Comparison of ENCODE assay signal across 13 mouse cellular contexts in genomic region chr10:59443212-59443611, GRCm38 (mm10). TPM values are rescaled to one million over a fixed set of nuclear protein-coding genes. Genes with fewer than 3 reads are reported as not detected.
A peak's percentile ranks its signal among the peaks of the same experiment; 100 is the strongest.
DNase-seq lines count a peak whose midpoint lies in the region; ATAC-seq and TF ChIP-seq lines count a peak whose summit lies in the region.
"Had no signal": no experiment of that assay in that cellular context is flagged by ENCODE, and none has a peak within 500 bp of the region (broad histone marks: within the 10 kb centered on the region; RNA-seq: fewer than 3 reads in every experiment).

No protein-coding gene starts in this region.

- DNase-seq in hindbrain, embryonic 11.5 days (ENCODE audit: low spot score): peak; percentile 30
- DNase-seq in adrenal gland, postnatal 36 days: peak; percentile 43 to 79
- peak; percentile 79 for DNase-seq in kidney, postnatal 0 days (ENCODE audit: low spot score)
- DNase-seq in lung, postnatal 14 days: peak; percentile 56
- DNase-seq in hindbrain, embryonic 14.5 days (ENCODE audit: low spot score): no peak
- DNase-seq in left cerebral cortex, adult 8-10 months (ENCODE audit: low spot score in 2 of 2): no peak
- DNase-seq in layer of hippocampus, adult 8-10 months (ENCODE audit: low spot score in 2 of 2): no peak
- DNase-seq: cerebellum, adult 11 months; retina, postnatal 1 day had no signal

- no peaks in the 10 kb centered on the region for H3K4me1 ChIP-seq in hindbrain, embryonic 11.5 days (replicated peaks; ENCODE audit: control insufficient read depth, insufficient read depth, low read length)
- H3K4me1 ChIP-seq in hindbrain, embryonic 12.5 days: peaks cover 12% of the 10 kb centered on the region
- H3K4me1 ChIP-seq in kidney, postnatal 0 days (replicated peaks; ENCODE audit: insufficient read depth, low read length): no peaks in the 10 kb centered on the region
- no peaks in the 10 kb centered on the region for H3K4me1 ChIP-seq in hindbrain, embryonic 14.5 days (replicated peaks; ENCODE audit: control insufficient read depth, insufficient read depth, low read length)

- no peaks in the 10 kb centered on the region for H3K9me3 ChIP-seq in hindbrain, embryonic 11.5 days (ENCODE audit: control insufficient read depth, low read length)
- H3K9me3 ChIP-seq in hindbrain, embryonic 12.5 days (replicated peaks): no peaks in the 10 kb centered on the region
- H3K9me3 ChIP-seq in kidney, postnatal 0 days (replicated peaks; ENCODE audit: low read length): no peaks in the 10 kb centered on the region
- H3K9me3 ChIP-seq in hindbrain, embryonic 14.5 days (ENCODE audit: control insufficient read depth, low read length): no peaks in the 10 kb centered on the region
- H3K9me3 ChIP-seq: embryonic facial prominence, embryonic 13.5 days; stomach, embryonic 15.5 days had no signal

- no peak overlapping the region for H3K27ac ChIP-seq in hindbrain, embryonic 11.5 days (ENCODE audit: low read depth, low read length)
- no peak overlapping the region for H3K27ac ChIP-seq in hindbrain, embryonic 12.5 days
- no peak overlapping the region for H3K27ac ChIP-seq in kidney, postnatal 0 days
- no peak overlapping the region for H3K27ac ChIP-seq in hindbrain, embryonic 14.5 days
- H3K27ac ChIP-seq: embryonic facial prominence, embryonic 13.5 days; stomach, embryonic 15.5 days had no signal

- no peak for ATAC-seq in hindbrain, embryonic 11.5 days (ENCODE audit: low FRiP score)
- no peak for ATAC-seq in hindbrain, embryonic 12.5 days (ENCODE audit: low FRiP score)
- no peak for ATAC-seq in kidney, postnatal 0 days (replicated peaks; ENCODE audit: low FRiP score, low read depth)
- ATAC-seq in hindbrain, embryonic 14.5 days (ENCODE audit: low FRiP score): no peak

- no peaks in the 10 kb centered on the region for H3K27me3 ChIP-seq in hindbrain, embryonic 11.5 days (ENCODE audit: control insufficient read depth, insufficient read depth, low read length)
- H3K27me3 ChIP-seq in hindbrain, embryonic 12.5 days: no peaks in the 10 kb centered on the region
- H3K27me3 ChIP-seq in kidney, postnatal 0 days (ENCODE audit: insufficient read depth, low read length): no peaks in the 10 kb centered on the region
- no peaks in the 10 kb centered on the region for H3K27me3 ChIP-seq in hindbrain, embryonic 14.5 days (ENCODE audit: control insufficient read depth, insufficient read depth, low read length)
- H3K27me3 ChIP-seq: embryonic facial prominence, embryonic 13.5 days; stomach, embryonic 15.5 days had no signal

- H3K36me3 ChIP-seq in hindbrain, embryonic 11.5 days (ENCODE audit: control insufficient read depth, insufficient read depth, low read length): no peaks in the 10 kb centered on the region
- no peaks in the 10 kb centered on the region for H3K36me3 ChIP-seq in hindbrain, embryonic 12.5 days
- no peaks in the 10 kb centered on the region for H3K36me3 ChIP-seq in kidney, postnatal 0 days (ENCODE audit: insufficient read depth, low read length)
- H3K36me3 ChIP-seq in hindbrain, embryonic 14.5 days (replicated peaks; ENCODE audit: control insufficient read depth, insufficient read depth): no peaks in the 10 kb centered on the region
- H3K36me3 ChIP-seq: embryonic facial prominence, embryonic 13.5 days; stomach, embryonic 15.5 days had no signal

- 24% methylated on average over 7 of the region's 7 CpGs for WGBS in hindbrain, embryonic 11.5 days
- 17% methylated on average over 7 of the region's 7 CpGs for WGBS in hindbrain, embryonic 12.5 days
- WGBS in kidney, postnatal 0 days: 12% methylated on average over 7 of the region's 7 CpGs
- 33% methylated on average over 7 of the region's 7 CpGs for WGBS in hindbrain, embryonic 14.5 days

- H3K4me2 ChIP-seq in hindbrain, embryonic 11.5 days (replicated peaks; ENCODE audit: low read depth, low read length): no peak overlapping the region
- no peak overlapping the region for H3K4me2 ChIP-seq in hindbrain, embryonic 12.5 days (replicated peaks)
- no peak overlapping the region for H3K4me2 ChIP-seq in kidney, postnatal 0 days (ENCODE audit: low read length)
- H3K4me2 ChIP-seq in hindbrain, embryonic 14.5 days (replicated peaks): no peak overlapping the region
- H3K4me2 ChIP-seq: embryonic facial prominence, embryonic 13.5 days; stomach, embryonic 15.5 days had no signal

- TF ChIP-seq CTCF in kidney, postnatal 0 days (IDR thresholded peaks at IDR 0.05; ENCODE audit: low read depth): 0 out of 2 replicates have a peak, but pooled peaks have one; percentile 15

- no peak overlapping the region for H3K4me3 ChIP-seq in hindbrain, embryonic 11.5 days (ENCODE audit: low read depth, low read length)
- H3K4me3 ChIP-seq in hindbrain, embryonic 12.5 days: no peak overlapping the region
- H3K4me3 ChIP-seq in kidney, postnatal 0 days (replicated peaks; ENCODE audit: low read depth, low read length): no peak overlapping the region
- H3K4me3 ChIP-seq in hindbrain, embryonic 14.5 days (replicated peaks; ENCODE audit: low read length): no peak overlapping the region
- H3K4me3 ChIP-seq: embryonic facial prominence, embryonic 13.5 days; stomach, embryonic 15.5 days had no signal

- no peak overlapping the region for H3K9ac ChIP-seq in hindbrain, embryonic 11.5 days (ENCODE audit: low read depth, low read length)
- no peak overlapping the region for H3K9ac ChIP-seq in hindbrain, embryonic 12.5 days
- H3K9ac ChIP-seq in kidney, postnatal 0 days (ENCODE audit: low read depth, low read length): no peak overlapping the region
- H3K9ac ChIP-seq in hindbrain, embryonic 14.5 days: no peak overlapping the region
- H3K9ac ChIP-seq: embryonic facial prominence, embryonic 13.5 days; stomach, embryonic 15.5 days had no signal

RNA-seq across cellular contexts. Expression of gene Oit3, which starts 1.6 kb away (rescaled TPM):
- polyA plus RNA-seq in hindbrain, embryonic 11.5 days (2014; fragmentation: Nextera tagmentation; extraction: Ambion mirVana): 0.28 and 0.95 TPM in 2 replicates
- 0.59 and 0.68 TPM in 2 replicates for polyA plus RNA-seq in hindbrain, embryonic 12.5 days (2016; fragmentation: Nextera tagmentation; extraction: Ambion mirVana)
- 1 to 10 TPM; 2.8 to 3.7 TPM for total RNA-seq in adrenal gland, postnatal 36 days (2021)
- 1.6 and 1.7 TPM in 2 replicates for polyA plus RNA-seq in kidney, postnatal 0 days (2015; fragmentation: Nextera tagmentation; extraction: Ambion mirVana)
- 0.18 and 0.27 TPM in 2 replicates for polyA plus RNA-seq in hindbrain, embryonic 14.5 days (2014; fragmentation: Nextera tagmentation; extraction: Ambion mirVana)
- under 1 TPM; 0.13 to 0.72 (median 0.19) TPM for total RNA-seq in left cerebral cortex, adult 8-10 months (2022)
- total RNA-seq in layer of hippocampus, adult 8-10 months (2022): under 1 TPM in 1 of 4 experiments, not detected in 3; 0.31 TPM

RNA-seq across cellular contexts. Expression of gene Pla2g12b, which starts 39.8 kb away (rescaled TPM):
- 0.18 and 0.22 TPM in 2 replicates for polyA plus RNA-seq in hindbrain, embryonic 11.5 days (2014; fragmentation: Nextera tagmentation; extraction: Ambion mirVana)
- not detected in 2 replicates for polyA plus RNA-seq in hindbrain, embryonic 12.5 days (2016; fragmentation: Nextera tagmentation; extraction: Ambion mirVana)
- total RNA-seq in adrenal gland, postnatal 36 days (2021): not detected
- 0.33 and 0.38 TPM in 2 replicates for polyA plus RNA-seq in kidney, postnatal 0 days (2015; fragmentation: Nextera tagmentation; extraction: Ambion mirVana)
- polyA plus RNA-seq in hindbrain, embryonic 14.5 days (2014; fragmentation: Nextera tagmentation; extraction: Ambion mirVana): not detected in 2 replicates
- not detected for total RNA-seq in left cerebral cortex, adult 8-10 months (2022)
- total RNA-seq in layer of hippocampus, adult 8-10 months (2022): not detected
- total RNA-seq: left cerebral cortex, postnatal 36 days had no signal
- polyA plus RNA-seq: embryonic facial prominence, embryonic 13.5 days had no signal

RNA-seq across cellular contexts. Expression of gene Gm10273, which starts 47.8 kb away (rescaled TPM):
- polyA plus RNA-seq in hindbrain, embryonic 11.5 days (2014; fragmentation: Nextera tagmentation; extraction: Ambion mirVana): 3.9 and 4.6 TPM in 2 replicates
- 5.1 TPM in 1 of 2 replicates, not detected in the other for polyA plus RNA-seq in hindbrain, embryonic 12.5 days (2016; fragmentation: Nextera tagmentation; extraction: Ambion mirVana)
- total RNA-seq in adrenal gland, postnatal 36 days (2021): 10 to 100 TPM; 75.5 to 75.7 TPM
- 7.4 and 10.0 TPM in 2 replicates for polyA plus RNA-seq in kidney, postnatal 0 days (2015; fragmentation: Nextera tagmentation; extraction: Ambion mirVana)
- 4.0 and 4.3 TPM in 2 replicates for polyA plus RNA-seq in hindbrain, embryonic 14.5 days (2014; fragmentation: Nextera tagmentation; extraction: Ambion mirVana)
- 10 to 100 TPM; 21.7 to 56.4 (median 45.6) TPM for total RNA-seq in left cerebral cortex, adult 8-10 months (2022)
- 10 to 100 TPM; 11.3 to 59.5 (median 37.4) TPM for total RNA-seq in layer of hippocampus, adult 8-10 months (2022)

Comparison
In these comparisons a context has a peak if more than half of its experiments do, and no peak if none do; other contexts are left out.
1. DNase-seq: peak in hindbrain, embryonic 11.5 days (single experiment), adrenal gland, postnatal 36 days (2 of 2), kidney, postnatal 0 days (single experiment) and lung, postnatal 14 days (single experiment); none in hindbrain, embryonic 14.5 days (single experiment), left cerebral cortex, adult 8-10 months (0 of 2) and layer of hippocampus, adult 8-10 months (0 of 2).